Mouse (Mus musculus) liver, postnatal 0 days (tissue): ENCODE measurements at regions not wholly inside any gene's neighbourhood (a gene's known extent, or its start where the extent isn't known, plus 50 kb on each side); places are given as distances from the start of the nearest gene placed in this dataset.

Experiments used
- CTCF ChIP-seq: sonication (generic); IDR thresholded peaks from 2 replicates; pipeline ENCODE4 v1.5.1; 2016; ENCODE audit warnings: antibody characterized with exemption, low read depth
- EP300 ChIP-seq: IDR thresholded peaks from 2 replicates; pipeline ENCODE4 v1.6.1; 2016; ENCODE audit warnings: antibody characterized with exemption, low read depth, mild to moderate bottlenecking

- TF ChIP-seq EP300, result no peak
- TF ChIP-seq CTCF, result no peak
Observed at GRCm38 (mm10) chr13:112153681-112154127, 134.5 kb upstream of the Ankrd55 start.
